Mouse (Mus musculus): ENCODE results near the gene Rims4.

DNA sequence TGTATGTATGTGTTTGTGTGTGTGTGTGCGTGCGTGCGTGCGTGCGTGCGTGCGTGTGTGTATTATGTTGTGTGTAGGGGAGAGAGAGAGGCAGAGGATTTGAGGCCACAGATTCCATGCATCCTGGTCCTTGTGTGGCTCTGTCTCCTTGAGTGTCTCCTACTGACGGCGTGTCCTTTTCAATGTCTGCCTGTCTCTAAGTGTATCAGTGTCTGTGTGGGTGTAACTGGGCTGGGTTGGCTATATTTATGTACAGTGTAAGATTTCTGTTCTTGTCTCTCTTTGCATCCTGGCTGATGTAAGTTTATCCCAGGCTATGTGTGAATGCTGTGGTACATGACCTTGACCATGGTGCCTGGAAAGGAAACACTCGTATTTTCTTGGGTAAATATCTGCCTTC lies 6.6 kb upstream of the Rims4 start:
- TF ChIP-seq GATA1 (IDR thresholded peaks at IDR 0.05; ENCODE audit: low read length) (no peak), TAL1 (IDR thresholded peaks at IDR 0.05; ENCODE audit: low read length) (no peak)

Data from erythroblast, embryonic 14.5 days (primary cell).